Mouse (Mus musculus) midbrain, embryonic 12.5 days (tissue): ENCODE results near the gene Mrps18a. TPM values are rescaled to one million over a fixed set of nuclear protein-coding genes. Genes with fewer than 3 reads are reported as not detected.
A peak's percentile ranks its signal among the peaks of the same experiment; 100 is the strongest.

Experiments
- ATAC-seq: fragments of 200-750 bp; cut with Nextera tagmentation; 2 replicates; pipeline ENCODE4 v1.8.0; 2017; ENCODE audit warnings: low read depth, moderate TSS enrichment, moderate library complexity; ENCODE audit not compliant: low FRiP score
- H3K27ac ChIP-seq: fragments of 300-500 bp; sonication (generic); replicated peaks from 2 replicates; pipeline ENCODE4 v1.5.1; 2016; ENCODE audit warnings: mild to moderate bottlenecking
- H3K27me3 ChIP-seq: fragments of 300-500 bp; sonication (generic); 2 replicates; pipeline ENCODE4 v1.6.1; 2016; ENCODE audit warnings: mild to moderate bottlenecking
- H3K36me3 ChIP-seq: fragments of 300-500 bp; sonication (generic); 2 replicates; pipeline ENCODE4 v1.6.1; 2016
- H3K4me1 ChIP-seq: fragments of 300-500 bp; sonication (generic); 2 replicates; pipeline ENCODE4 v1.6.1; 2016
- H3K4me2 ChIP-seq: fragments of 300-500 bp; sonication (generic); replicated peaks from 2 replicates; pipeline ENCODE4 v1.6.1; 2016; ENCODE audit warnings: mild to moderate bottlenecking, moderate library complexity
- H3K4me3 ChIP-seq: fragments of 300-500 bp; sonication (generic); 2 replicates; pipeline ENCODE4 v1.5.1; 2016; ENCODE audit warnings: mild to moderate bottlenecking
- H3K9ac ChIP-seq: fragments of 300-500 bp; sonication (generic); replicated peaks from 2 replicates; pipeline ENCODE4 v1.6.1; 2016; ENCODE audit warnings: mild to moderate bottlenecking, moderate library complexity
- H3K9me3 ChIP-seq: fragments of 300-500 bp; sonication (generic); 2 replicates; pipeline ENCODE4 v1.6.1; 2016; ENCODE audit warnings: mild to moderate bottlenecking
- WGBS: fragments of 180-500 bp; shearing (Covaris S2); methylation state at CpG from one replicate; pipeline ENCODE4 v1.1.7; 2016; 5-methylcytosine and 5-hydroxymethylcytosine counted together
- polyA plus RNA-seq: library from polyadenylated mRNA; unstranded; fragments of >200 nt; fragmentation: Nextera tagmentation; extraction: Ambion mirVana; gene quantifications from 2 replicates; pipeline ENCODE4 v1.2.1, GENCODE M21; 2016

Gene Mrps18a
- polyA plus RNA-seq, 1 experiment from 2014 or later: 123 TPM

DNA sequence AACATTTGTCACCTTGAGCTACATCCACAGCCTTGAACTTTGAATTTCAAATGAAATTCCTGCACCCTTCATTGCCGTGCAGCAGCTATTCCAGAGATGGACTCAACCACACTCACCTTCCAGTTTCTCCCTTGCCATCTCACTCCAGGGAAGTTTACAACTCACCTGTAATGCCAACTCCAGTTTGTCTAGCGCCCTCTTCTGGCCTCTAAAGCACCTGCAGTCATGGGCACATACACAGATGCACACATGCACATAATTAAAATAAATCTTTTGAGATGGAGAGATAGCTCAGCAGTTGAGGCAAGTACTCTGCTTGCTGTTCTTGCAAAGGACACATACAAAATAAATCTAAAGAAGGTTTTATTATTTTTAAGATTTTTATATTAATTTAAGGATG, 31.7 kb upstream of the Mrps18a start:
- 64% methylated on average over 2 of the region's 2 CpGs for WGBS
- Histone ChIP-seq H3K27ac (no peak overlapping the region), H3K4me2 (no peak overlapping the region), H3K36me3 (no peaks in the 10 kb centered on the region), H3K9ac (no peak overlapping the region), H3K4me1 (peaks cover 14% of the 10 kb centered on the region), H3K9me3 (no peaks in the 10 kb centered on the region), H3K4me3 (no peak overlapping the region), H3K27me3 (no peaks in the 10 kb centered on the region)
- ATAC-seq: no peak

DNA sequence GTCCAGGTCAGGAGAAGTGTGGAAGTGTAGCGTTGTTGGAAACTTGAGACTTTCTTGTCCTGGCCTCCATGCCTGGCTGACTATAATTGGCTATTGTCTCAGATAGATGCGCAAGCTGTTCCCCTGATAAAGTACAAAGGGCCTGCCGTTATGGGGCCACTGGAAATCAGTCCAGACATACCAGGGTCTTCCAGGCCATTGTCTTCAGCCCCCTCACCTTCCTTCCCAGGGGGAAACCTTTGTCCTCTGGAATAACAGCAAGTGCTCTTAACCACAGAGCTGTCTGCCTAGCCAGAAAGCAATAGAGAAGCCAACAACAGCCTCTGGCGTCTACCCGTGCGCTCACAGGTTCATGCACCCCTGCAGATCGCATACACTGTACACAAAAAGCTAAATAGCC, 30.4 kb upstream of the Mrps18a start:
- Histone ChIP-seq H3K27me3 (no peaks in the 10 kb centered on the region), H3K4me2 (no peak overlapping the region), H3K9ac (no peak overlapping the region), H3K27ac (no peak overlapping the region), H3K36me3 (no peaks in the 10 kb centered on the region), H3K4me1 (peaks cover 20% of the 10 kb centered on the region), H3K9me3 (no peaks in the 10 kb centered on the region), H3K4me3 (no peak overlapping the region)
- ATAC-seq: no peak
- WGBS: 62% methylated on average over 7 of the region's 7 CpGs

DNA sequence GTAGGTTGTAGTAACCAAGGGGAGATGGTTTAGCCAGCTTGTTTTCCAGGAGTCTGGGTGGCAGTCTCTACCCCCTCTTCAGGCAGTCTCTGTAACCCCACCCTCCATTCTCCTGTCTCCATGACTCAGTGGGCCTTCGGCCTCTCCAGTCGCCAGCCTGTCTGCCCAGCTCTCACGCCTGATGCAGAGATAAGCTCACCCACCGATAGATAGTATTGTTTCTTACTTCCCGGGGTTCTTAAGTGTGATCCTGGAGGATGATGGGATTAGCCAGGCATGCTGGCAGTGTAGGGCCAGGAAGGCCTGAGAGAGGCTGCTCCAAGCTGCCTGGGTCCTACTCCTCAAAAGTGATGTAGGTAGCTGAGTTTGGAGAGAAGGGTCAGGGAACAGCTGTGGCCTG, 29.7 kb upstream of the Mrps18a start:
- 38% methylated on average over 5 of the region's 5 CpGs for WGBS
- Histone ChIP-seq H3K36me3 (no peaks in the 10 kb centered on the region), H3K9ac (no peak overlapping the region), H3K9me3 (no peaks in the 10 kb centered on the region), H3K4me3 (no peak overlapping the region), H3K27ac (no peak overlapping the region), H3K27me3 (no peaks in the 10 kb centered on the region), H3K4me1 (peaks cover 20% of the 10 kb centered on the region), H3K4me2 (no peak overlapping the region)
- ATAC-seq: no peak

DNA sequence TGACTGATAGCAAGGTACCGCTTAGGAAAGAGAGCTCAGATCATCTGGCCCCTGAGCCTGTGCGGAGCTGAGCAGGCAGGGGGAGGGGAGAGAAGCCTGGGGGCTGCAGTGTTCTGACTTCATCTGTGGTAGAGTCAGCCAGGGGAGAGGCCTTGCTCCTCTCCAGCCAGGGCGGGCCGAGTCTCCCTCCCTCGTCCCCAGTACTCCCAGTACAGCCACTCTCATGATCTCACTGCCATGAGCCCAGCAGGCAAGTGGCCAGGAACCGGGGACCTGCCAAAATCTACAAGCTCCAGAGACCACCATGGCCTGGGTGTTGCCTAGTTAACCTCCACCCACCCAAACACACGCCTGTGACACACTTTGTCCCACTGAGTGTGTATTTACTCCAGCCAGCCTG, 29.1 kb upstream of the Mrps18a start:
- Histone ChIP-seq H3K4me1 (peaks cover 20% of the 10 kb centered on the region), H3K9me3 (no peaks in the 10 kb centered on the region), H3K27ac (no peak overlapping the region), H3K4me2 (no peak overlapping the region), H3K27me3 (no peaks in the 10 kb centered on the region), H3K36me3 (no peaks in the 10 kb centered on the region), H3K9ac (no peak overlapping the region), H3K4me3 (no peak overlapping the region)
- WGBS: 56% methylated on average over 7 of the region's 7 CpGs
- no peak for ATAC-seq

DNA sequence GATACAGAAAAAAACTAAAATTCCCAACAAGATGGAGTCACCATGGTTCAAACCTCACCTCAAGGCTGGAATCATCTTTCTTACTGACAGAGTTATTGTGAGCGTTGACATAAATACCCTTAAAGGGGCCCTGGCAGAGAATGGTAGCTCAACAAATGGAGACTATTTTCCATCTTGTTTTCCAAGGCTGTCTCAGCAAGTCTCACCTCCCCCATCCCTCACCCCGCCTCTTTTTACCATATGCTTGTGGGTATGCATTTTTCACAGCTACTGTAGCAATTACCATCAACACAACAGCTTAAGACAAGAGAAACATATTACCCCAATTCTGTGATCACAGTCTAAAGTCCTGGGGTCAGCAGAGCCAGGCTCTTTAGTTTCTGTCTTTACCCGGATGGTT, 27.4 kb upstream of the Mrps18a start:
- no peak for ATAC-seq
- Histone ChIP-seq H3K4me1 (peaks cover 20% of the 10 kb centered on the region), H3K27ac (no peak overlapping the region), H3K36me3 (no peaks in the 10 kb centered on the region), H3K4me3 (no peak overlapping the region), H3K9me3 (no peaks in the 10 kb centered on the region), H3K9ac (no peak overlapping the region), H3K27me3 (no peaks in the 10 kb centered on the region), H3K4me2 (no peak overlapping the region)
- 86% methylated on average over 3 of the region's 3 CpGs for WGBS

DNA sequence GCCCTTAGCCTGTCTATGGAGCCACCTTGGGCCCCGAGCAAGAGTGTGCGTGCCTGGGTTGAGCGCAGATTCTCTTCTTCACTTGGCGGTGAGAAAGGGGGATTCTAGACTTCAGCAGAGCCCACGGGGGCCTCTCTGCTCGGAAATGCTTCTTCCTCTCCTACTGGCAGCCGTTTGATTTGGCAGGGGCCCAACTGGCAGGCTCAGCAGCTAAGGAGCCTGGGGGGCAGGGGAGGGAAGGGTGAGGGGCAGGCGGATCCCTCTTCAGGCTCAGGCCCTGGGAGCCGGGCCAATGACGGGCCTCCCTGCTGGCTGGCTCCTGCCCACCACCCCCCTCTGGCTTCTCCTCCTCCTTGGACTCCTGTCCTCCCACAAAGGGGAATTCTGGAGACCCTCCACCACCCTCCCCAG, 26.7 kb upstream of the Mrps18a start:
- H3K4me1 ChIP-seq: peaks cover 20% of the 10 kb centered on the region
- no peaks in the 10 kb centered on the region for H3K27me3 ChIP-seq
- no peaks in the 10 kb centered on the region for H3K36me3 ChIP-seq
- no peaks in the 10 kb centered on the region for H3K9me3 ChIP-seq
- H3K4me2 ChIP-seq: peak overlapping the region; percentile 21; the same call in 1 of the 2 replicates
- ATAC-seq: peak; percentile 78
- no peak overlapping the region for H3K4me3 ChIP-seq
- 0 out of 2 replicates have a peak overlapping the region, but pooled peaks have one; percentile 17 for H3K9ac ChIP-seq
- peak overlapping the region; percentile 36 for H3K27ac ChIP-seq
- WGBS: 17% methylated on average over 10 of the region's 10 CpGs

DNA sequence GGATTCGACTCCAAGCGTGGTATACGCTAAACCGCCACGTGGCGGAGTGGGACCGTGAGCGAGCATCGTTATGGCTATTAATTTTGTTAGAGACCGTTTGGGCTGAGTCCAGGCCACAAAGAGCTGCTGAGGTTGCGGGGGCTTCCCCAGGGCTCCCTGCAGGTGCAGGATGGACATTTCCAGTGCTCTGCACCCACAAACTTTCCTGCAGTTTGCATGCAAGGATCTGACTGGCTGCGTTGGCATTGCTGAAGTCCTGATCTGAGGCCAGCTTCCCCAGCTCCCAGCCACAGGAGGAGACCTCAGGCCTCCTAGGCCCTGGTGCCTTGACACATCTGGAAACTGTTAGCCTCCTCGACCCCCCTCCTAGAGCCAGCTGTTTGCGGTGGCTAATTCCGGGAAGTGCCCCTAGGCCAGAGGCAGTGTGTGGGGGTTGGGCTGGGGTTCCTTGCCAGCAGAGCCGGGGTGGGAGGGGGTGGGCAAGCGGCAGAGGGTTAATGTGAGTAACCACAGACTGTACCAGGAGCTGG, 24.4 kb upstream of the Mrps18a start:
- H3K27ac ChIP-seq: no peak overlapping the region
- no peaks in the 10 kb centered on the region for H3K36me3 ChIP-seq
- H3K9ac ChIP-seq: no peak overlapping the region
- H3K27me3 ChIP-seq: no peaks in the 10 kb centered on the region
- H3K4me2 ChIP-seq: no peak overlapping the region
- H3K4me3 ChIP-seq: no peak overlapping the region
- no peak for ATAC-seq
- peaks cover 10% of the 10 kb centered on the region for H3K4me1 ChIP-seq
- WGBS: 65% methylated on average over 17 of the region's 17 CpGs
- no peaks in the 10 kb centered on the region for H3K9me3 ChIP-seq

DNA sequence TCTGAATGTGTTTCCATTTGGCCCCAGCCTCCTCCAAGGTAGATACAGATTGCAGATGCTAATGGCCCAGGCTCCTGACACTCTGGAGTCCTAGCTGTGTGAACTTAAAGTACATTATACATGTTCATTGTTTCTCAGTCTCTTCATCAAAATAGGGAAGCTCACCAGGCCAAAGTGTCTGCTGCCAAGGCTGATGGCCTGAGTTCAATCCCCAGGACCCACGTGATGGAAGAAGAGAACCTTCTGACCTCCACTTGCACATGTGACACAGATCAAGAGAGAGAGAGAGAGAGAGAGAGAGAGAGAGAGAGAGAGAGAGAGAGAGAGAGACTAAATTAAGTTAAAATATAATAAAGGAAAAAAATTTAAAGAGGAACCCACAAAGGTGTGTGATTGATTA, 19.4 kb upstream of the Mrps18a start:
- H3K4me1 ChIP-seq: no peaks in the 10 kb centered on the region
- no peaks in the 10 kb centered on the region for H3K36me3 ChIP-seq
- WGBS: 81% methylated on average over 1 of the region's 1 CpGs
- H3K27ac ChIP-seq: no peak overlapping the region
- no peak for ATAC-seq
- H3K27me3 ChIP-seq: no peaks in the 10 kb centered on the region
- H3K4me3 ChIP-seq: no peak overlapping the region
- H3K9me3 ChIP-seq: no peaks in the 10 kb centered on the region
- no peak overlapping the region for H3K4me2 ChIP-seq
- H3K9ac ChIP-seq: no peak overlapping the region

DNA sequence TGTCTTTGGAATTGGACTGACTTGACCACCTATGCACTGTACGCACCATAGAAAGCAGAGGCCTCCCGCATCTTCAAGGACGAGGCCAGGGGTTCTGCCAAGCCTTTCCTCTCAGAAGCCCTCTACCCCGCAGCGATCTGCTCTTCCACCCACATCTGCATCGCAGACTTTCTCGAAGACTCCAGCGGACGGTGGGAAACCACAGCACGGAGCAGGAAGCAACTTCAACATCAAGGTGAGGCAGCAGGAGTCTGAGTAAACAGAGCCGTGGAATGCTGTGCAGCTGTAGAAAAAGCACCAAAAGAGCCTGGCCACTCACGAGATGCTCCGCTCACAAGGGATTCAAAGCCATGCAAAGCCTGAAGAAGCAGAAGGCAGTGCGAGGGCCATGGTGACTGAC, 18.9 kb upstream of the Mrps18a start:
- 76% methylated on average over 14 of the region's 14 CpGs for WGBS
- Histone ChIP-seq H3K27ac (no peak overlapping the region), H3K4me3 (no peak overlapping the region), H3K4me2 (no peak overlapping the region), H3K9ac (no peak overlapping the region), H3K27me3 (no peaks in the 10 kb centered on the region), H3K4me1 (no peaks in the 10 kb centered on the region), H3K36me3 (no peaks in the 10 kb centered on the region), H3K9me3 (no peaks in the 10 kb centered on the region)
- ATAC-seq: no peak

DNA sequence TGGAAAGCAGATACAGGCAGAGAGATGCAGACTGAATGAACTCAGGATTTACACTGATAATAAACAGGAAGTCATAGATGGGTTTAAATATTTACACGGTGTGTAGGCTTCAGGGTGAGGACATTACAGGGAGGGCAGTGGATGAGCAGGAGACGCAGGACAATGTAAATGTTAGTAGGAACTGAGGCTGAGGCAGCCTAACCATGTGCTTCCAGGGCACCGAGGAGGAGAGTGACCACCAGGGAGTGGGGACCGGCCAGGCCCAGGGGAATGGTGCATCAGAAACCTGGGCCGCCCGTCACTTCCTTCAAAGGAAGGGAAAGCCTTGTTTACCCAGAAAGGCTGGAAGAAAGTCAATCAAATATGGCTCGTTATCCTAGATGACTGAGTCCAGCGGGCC, 12.3 kb upstream of the Mrps18a start:
- Histone ChIP-seq H3K27ac (no peak overlapping the region), H3K4me2 (no peak overlapping the region), H3K9ac (no peak overlapping the region), H3K9me3 (no peaks in the 10 kb centered on the region), H3K36me3 (no peaks in the 10 kb centered on the region), H3K4me1 (no peaks in the 10 kb centered on the region), H3K27me3 (no peaks in the 10 kb centered on the region), H3K4me3 (no peak overlapping the region)
- ATAC-seq: no peak
- 73% methylated on average over 8 of the region's 8 CpGs for WGBS

DNA sequence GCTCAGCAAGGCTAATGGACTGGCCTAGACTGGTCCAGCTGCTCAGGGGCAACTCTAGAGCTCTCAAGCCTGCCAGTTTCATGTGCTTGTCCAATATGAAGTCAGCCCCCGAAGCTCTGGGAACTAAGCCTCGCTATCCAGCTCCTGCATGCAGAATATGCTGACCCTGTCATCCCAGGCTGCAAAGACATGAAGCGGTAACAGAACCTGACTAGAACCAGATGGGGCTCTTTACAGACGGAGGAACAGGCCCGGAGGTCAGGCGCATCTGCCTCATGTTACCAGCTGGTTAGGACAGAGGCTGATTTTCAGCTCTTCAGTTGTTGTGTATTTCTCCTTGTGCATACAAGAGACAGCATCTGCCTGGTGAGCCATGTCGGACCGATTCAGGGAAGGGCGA, 8.9 kb upstream of the Mrps18a start:
- no peaks in the 10 kb centered on the region for H3K9me3 ChIP-seq
- H3K4me2 ChIP-seq: no peak overlapping the region
- no peak overlapping the region for H3K4me3 ChIP-seq
- WGBS: 90% methylated on average over 9 of the region's 9 CpGs
- H3K27ac ChIP-seq: no peak overlapping the region
- ATAC-seq: no peak
- H3K9ac ChIP-seq: no peak overlapping the region
- no peaks in the 10 kb centered on the region for H3K36me3 ChIP-seq
- H3K4me1 ChIP-seq: no peaks in the 10 kb centered on the region
- H3K27me3 ChIP-seq: 0 out of 2 replicates have a peak, but pooled peaks cover under 1% of the 10 kb centered on the region

DNA sequence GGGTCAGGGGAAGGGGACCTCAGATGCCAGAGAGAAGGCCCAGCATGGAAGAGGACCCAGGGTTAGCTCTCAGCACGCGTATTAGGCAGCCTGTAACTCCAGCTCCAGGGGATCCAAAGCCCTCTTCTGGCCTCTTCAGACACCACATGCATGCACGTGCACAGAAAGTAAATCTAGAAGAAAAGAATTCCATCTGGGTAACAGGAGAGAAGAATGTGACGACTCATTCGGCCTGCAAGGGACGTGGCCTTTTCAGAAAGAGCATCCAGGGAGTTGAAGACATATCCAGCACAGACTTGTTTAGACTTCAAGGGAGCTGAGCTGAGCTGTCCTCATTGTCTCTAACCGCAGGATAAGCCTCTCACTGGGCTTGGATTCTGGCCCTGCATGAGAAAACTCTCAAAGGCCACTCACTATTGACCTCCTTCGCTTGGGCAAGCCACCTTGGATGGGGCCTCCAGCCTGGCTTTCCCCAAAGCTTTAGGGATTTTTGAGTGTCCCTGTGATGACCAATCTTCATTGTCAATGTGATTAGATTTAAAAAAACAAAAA, 8.1 kb upstream of the Mrps18a start:
- H3K4me2 ChIP-seq: no peak overlapping the region
- H3K27me3 ChIP-seq: 0 out of 2 replicates have a peak, but pooled peaks cover 8% of the 10 kb centered on the region
- H3K4me1 ChIP-seq: no peaks in the 10 kb centered on the region
- H3K9ac ChIP-seq: no peak overlapping the region
- no peak overlapping the region for H3K27ac ChIP-seq
- no peaks in the 10 kb centered on the region for H3K9me3 ChIP-seq
- WGBS: 34% methylated on average over 8 of the region's 8 CpGs
- H3K4me3 ChIP-seq: no peak overlapping the region
- H3K36me3 ChIP-seq: no peaks in the 10 kb centered on the region
- ATAC-seq: no peak

DNA sequence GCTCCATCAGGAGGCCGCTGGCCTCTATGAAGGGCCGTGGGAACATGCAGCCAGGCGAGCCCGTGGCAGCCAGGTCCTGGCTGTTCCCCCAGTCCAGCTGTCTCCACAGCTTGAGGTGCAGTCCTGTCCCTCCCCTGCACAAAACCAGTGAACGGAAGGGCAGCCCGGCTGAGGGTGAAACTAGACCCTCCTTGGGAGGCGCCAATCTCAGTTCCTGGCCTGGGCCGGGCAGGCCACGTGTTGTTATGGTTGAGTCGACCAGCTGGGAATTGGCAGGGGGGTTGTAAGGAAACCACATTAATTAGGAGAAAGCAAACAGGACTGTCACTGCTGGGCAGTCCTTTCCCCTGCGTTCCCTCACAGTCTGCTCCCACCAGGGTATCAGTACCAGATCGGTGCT, 6.3 kb upstream of the Mrps18a start:
- Histone ChIP-seq H3K4me3 (no peak overlapping the region), H3K9ac (no peak overlapping the region), H3K9me3 (no peaks in the 10 kb centered on the region), H3K4me2 (no peak overlapping the region), H3K36me3 (no peaks in the 10 kb centered on the region), H3K27me3 (peaks cover 14% of the 10 kb centered on the region), H3K4me1 (no peaks in the 10 kb centered on the region), H3K27ac (no peak overlapping the region)
- 62% methylated on average over 12 of the region's 12 CpGs for WGBS
- ATAC-seq: 0 out of 2 replicates have a peak, but pooled peaks have one; percentile 27
